Mouse (Mus musculus): ENCODE measurements at regions not wholly inside any gene's neighbourhood (a gene's known extent, or its start where the extent isn't known, plus 50 kb on each side); places are given as distances from the start of the nearest gene placed in this dataset.
"Not testable (repeated sequence)": the region's sequence is repeated elsewhere in the genome, so short reads cannot be mapped to it uniquely, and the experiment has no call there.

- H3K4me2 ChIP-seq (ENCODE audit: low read depth, low read length); H3K4me1 ChIP-seq (ENCODE audit: control insufficient read depth, insufficient read depth, low read length); H3K9ac ChIP-seq (ENCODE audit: low read depth, low read length); H3K9me3 ChIP-seq (ENCODE audit: control insufficient read depth, low read length); H3K27me3 ChIP-seq (replicated peaks; ENCODE audit: control insufficient read depth, insufficient read depth, low read length); H3K4me3 ChIP-seq (ENCODE audit: low read length); H3K36me3 ChIP-seq (ENCODE audit: control insufficient read depth, insufficient read depth, low read length); ATAC-seq; H3K27ac ChIP-seq (ENCODE audit: low read length): not testable (repeated sequence)
- WGBS = 71% methylated on average over 1 of the region's 1 CpGs
Observed at GRCm38 (mm10) chr10:38704762-38705130, 116.8 kb downstream of the Rfpl4b start.

GRCm38 (mm10) chr10:38703954-38704761 lies 117.4 kb downstream of the Rfpl4b start:
- Histone ChIP-seq H3K27me3 (replicated peaks; ENCODE audit: control insufficient read depth, insufficient read depth, low read length) (no peaks in the 10 kb centered on the region), H3K9ac (ENCODE audit: low read depth, low read length) (no peak overlapping the region), H3K9me3 (ENCODE audit: control insufficient read depth, low read length) (no peaks in the 10 kb centered on the region), H3K4me1 (ENCODE audit: control insufficient read depth, insufficient read depth, low read length) (no peaks in the 10 kb centered on the region), H3K36me3 (ENCODE audit: control insufficient read depth, insufficient read depth, low read length) (no peaks in the 10 kb centered on the region), H3K4me3 (ENCODE audit: low read length) (no peak overlapping the region), H3K4me2 (ENCODE audit: low read depth, low read length) (no peak overlapping the region), H3K27ac (ENCODE audit: low read length) (no peak overlapping the region)
- 71% methylated on average over 4 of the region's 4 CpGs for WGBS
- ATAC-seq = no peak

- H3K4me3 ChIP-seq (ENCODE audit: low read length) = no peak overlapping the region
- no peaks in the 10 kb centered on the region for H3K27me3 ChIP-seq (replicated peaks; ENCODE audit: control insufficient read depth, insufficient read depth, low read length)
- no peaks in the 10 kb centered on the region for H3K9me3 ChIP-seq (ENCODE audit: control insufficient read depth, low read length)
- 53% methylated on average over 2 of the region's 2 CpGs for WGBS
- ATAC-seq = no peak
- H3K4me1 ChIP-seq (ENCODE audit: control insufficient read depth, insufficient read depth, low read length) = no peaks in the 10 kb centered on the region
- H3K4me2 ChIP-seq (ENCODE audit: low read depth, low read length) = no peak overlapping the region
- no peak overlapping the region for H3K9ac ChIP-seq (ENCODE audit: low read depth, low read length)
- H3K27ac ChIP-seq (ENCODE audit: low read length) = no peak overlapping the region
- no peaks in the 10 kb centered on the region for H3K36me3 ChIP-seq (ENCODE audit: control insufficient read depth, insufficient read depth, low read length)
Observed at GRCm38 (mm10) chr10:38677453-38677852, 144.1 kb downstream of the Rfpl4b start.

- Histone ChIP-seq H3K27ac (ENCODE audit: low read length) (no peak overlapping the region), H3K4me1 (ENCODE audit: control insufficient read depth, insufficient read depth, low read length) (no peaks in the 10 kb centered on the region), H3K27me3 (replicated peaks; ENCODE audit: control insufficient read depth, insufficient read depth, low read length) (no peaks in the 10 kb centered on the region), H3K36me3 (ENCODE audit: control insufficient read depth, insufficient read depth, low read length) (no peaks in the 10 kb centered on the region), H3K9ac (ENCODE audit: low read depth, low read length) (no peak overlapping the region), H3K9me3 (ENCODE audit: control insufficient read depth, low read length) (no peaks in the 10 kb centered on the region), H3K4me2 (ENCODE audit: low read depth, low read length) (no peak overlapping the region), H3K4me3 (ENCODE audit: low read length) (no peak overlapping the region)
- no peak for ATAC-seq
Observed at GRCm38 (mm10) chr10:38668610-38669009, 153.0 kb downstream of the Rfpl4b start.

- H3K4me3 ChIP-seq (ENCODE audit: low read length) = no peak overlapping the region
- H3K27ac ChIP-seq (ENCODE audit: low read length) = no peak overlapping the region
- no peaks in the 10 kb centered on the region for H3K27me3 ChIP-seq (replicated peaks; ENCODE audit: control insufficient read depth, insufficient read depth, low read length)
- no peak for ATAC-seq
- H3K9me3 ChIP-seq (ENCODE audit: control insufficient read depth, low read length) = no peaks in the 10 kb centered on the region
- no peaks in the 10 kb centered on the region for H3K4me1 ChIP-seq (ENCODE audit: control insufficient read depth, insufficient read depth, low read length)
- H3K9ac ChIP-seq (ENCODE audit: low read depth, low read length) = no peak overlapping the region
- no peaks in the 10 kb centered on the region for H3K36me3 ChIP-seq (ENCODE audit: control insufficient read depth, insufficient read depth, low read length)
- no peak overlapping the region for H3K4me2 ChIP-seq (ENCODE audit: low read depth, low read length)
Observed at GRCm38 (mm10) chr10:38667841-38668240, 153.7 kb downstream of the Rfpl4b start.

- Histone ChIP-seq H3K4me2 (ENCODE audit: low read depth, low read length) (no peak overlapping the region), H3K27ac (ENCODE audit: low read length) (no peak overlapping the region), H3K4me3 (ENCODE audit: low read length) (no peak overlapping the region), H3K9me3 (ENCODE audit: control insufficient read depth, low read length) (no peaks in the 10 kb centered on the region), H3K9ac (ENCODE audit: low read depth, low read length) (no peak overlapping the region), H3K4me1 (ENCODE audit: control insufficient read depth, insufficient read depth, low read length) (no peaks in the 10 kb centered on the region), H3K36me3 (ENCODE audit: control insufficient read depth, insufficient read depth, low read length) (no peaks in the 10 kb centered on the region), H3K27me3 (replicated peaks; ENCODE audit: control insufficient read depth, insufficient read depth, low read length) (no peaks in the 10 kb centered on the region)
- ATAC-seq = no peak
- WGBS = 70% methylated on average over 1 of the region's 1 CpGs
Observed at GRCm38 (mm10) chr10:38635695-38636094, 185.9 kb downstream of the Rfpl4b start.

- no peak overlapping the region for H3K4me2 ChIP-seq (ENCODE audit: low read depth, low read length)
- no peak for ATAC-seq
Observed at GRCm38 (mm10) chr10:38629907-38630505, 191.6 kb downstream of the Rfpl4b start.

GRCm38 (mm10) chr10:38623399-38623798 lies 198.2 kb downstream of the Rfpl4b start:
- no peak for ATAC-seq
- no peak overlapping the region for H3K4me3 ChIP-seq (ENCODE audit: low read length)
- no peak overlapping the region for H3K4me2 ChIP-seq (ENCODE audit: low read depth, low read length)
- no peaks in the 10 kb centered on the region for H3K27me3 ChIP-seq (replicated peaks; ENCODE audit: control insufficient read depth, insufficient read depth, low read length)
- no peaks in the 10 kb centered on the region for H3K4me1 ChIP-seq (ENCODE audit: control insufficient read depth, insufficient read depth, low read length)
- no peaks in the 10 kb centered on the region for H3K36me3 ChIP-seq (ENCODE audit: control insufficient read depth, insufficient read depth, low read length)
- WGBS = 86% methylated on average over 1 of the region's 1 CpGs
- no peak overlapping the region for H3K9ac ChIP-seq (ENCODE audit: low read depth, low read length)
- no peak overlapping the region for H3K27ac ChIP-seq (ENCODE audit: low read length)
- no peaks in the 10 kb centered on the region for H3K9me3 ChIP-seq (ENCODE audit: control insufficient read depth, low read length)

More at GRCm38 (mm10) chr10:38629907-38630505, 191.6 kb downstream of the Rfpl4b start:
- Histone ChIP-seq H3K9me3 (ENCODE audit: control insufficient read depth, low read length) (no peaks in the 10 kb centered on the region), H3K27me3 (replicated peaks; ENCODE audit: control insufficient read depth, insufficient read depth, low read length) (no peaks in the 10 kb centered on the region), H3K27ac (ENCODE audit: low read length) (no peak overlapping the region), H3K36me3 (ENCODE audit: control insufficient read depth, insufficient read depth, low read length) (no peaks in the 10 kb centered on the region), H3K9ac (ENCODE audit: low read depth, low read length) (no peak overlapping the region), H3K4me1 (ENCODE audit: control insufficient read depth, insufficient read depth, low read length) (no peaks in the 10 kb centered on the region), H3K4me3 (ENCODE audit: low read length) (no peak overlapping the region)
- WGBS = 46% methylated on average over 4 of the region's 4 CpGs

- no peaks in the 10 kb centered on the region for H3K9me3 ChIP-seq (ENCODE audit: control insufficient read depth, low read length)
- no peaks in the 10 kb centered on the region for H3K27me3 ChIP-seq (replicated peaks; ENCODE audit: control insufficient read depth, insufficient read depth, low read length)
- H3K36me3 ChIP-seq (ENCODE audit: control insufficient read depth, insufficient read depth, low read length) = no peaks in the 10 kb centered on the region
- WGBS = 76% methylated on average over 5 of the region's 5 CpGs
- H3K4me3 ChIP-seq (ENCODE audit: low read length) = no peak overlapping the region
- ATAC-seq = no peak
- no peak overlapping the region for H3K9ac ChIP-seq (ENCODE audit: low read depth, low read length)
- H3K4me1 ChIP-seq (ENCODE audit: control insufficient read depth, insufficient read depth, low read length) = no peaks in the 10 kb centered on the region
- no peak overlapping the region for H3K4me2 ChIP-seq (ENCODE audit: low read depth, low read length)
- no peak overlapping the region for H3K27ac ChIP-seq (ENCODE audit: low read length)
Observed at GRCm38 (mm10) chr10:38609606-38610510, 211.7 kb downstream of the Rfpl4b start.

Data from intestine, embryonic 16.5 days (tissue).